Mouse (Mus musculus) frontal cortex, postnatal 25 days (tissue): ENCODE data around the gene Zfp609.
"Not testable (repeated sequence)": the region's sequence is repeated elsewhere in the genome, so short reads cannot be mapped to it uniquely, and the experiment has no call there.

Experiments used
- DNase-seq, 2 experiments: peaks; one replicate each; pipeline ENCODE4 v3.0.0; 2022; ENCODE audit warnings: low spot score in 2 of 2

Zfp609 gene

GRCm38 (mm10) chr9:65721161-65721566 lies 106.2 kb downstream of the Zfp609 start:
- no peak for DNase-seq

- no peak for DNase-seq
These were observed 109.2 kb downstream of the Zfp609 start for GRCm38 (mm10) chr9:65718195-65718594.

- DNase-seq: no peak
These were observed 123.3 kb downstream of the Zfp609 start for GRCm38 (mm10) chr9:65703926-65704595.

GRCm38 (mm10) chr9:65703241-65703640 lies 124.1 kb downstream of the Zfp609 start:
- no peak for DNase-seq

- no peak for DNase-seq
These were observed 125.1 kb downstream of the Zfp609 start for GRCm38 (mm10) chr9:65702286-65702685.

GRCm38 (mm10) chr9:65700504-65700903 lies 126.9 kb downstream of the Zfp609 start:
- no peak for DNase-seq

GRCm38 (mm10) chr9:65697992-65698391 lies 129.4 kb downstream of the Zfp609 start:
- DNase-seq: no peak

GRCm38 (mm10) chr9:65697356-65697755 lies 130.0 kb downstream of the Zfp609 start:
- no peak for DNase-seq

GRCm38 (mm10) chr9:65696337-65696736 lies 131.0 kb downstream of the Zfp609 start:
- DNase-seq: no peak

- peak in 1 of 2 experiments; percentile 54 for DNase-seq
These were observed 131.7 kb downstream of the Zfp609 start for GRCm38 (mm10) chr9:65695646-65696045.

GRCm38 (mm10) chr9:65692959-65693603 lies 134.3 kb downstream of the Zfp609 start:
- no peak for DNase-seq

- no peak for DNase-seq
These were observed 134.9 kb downstream of the Zfp609 start for GRCm38 (mm10) chr9:65692466-65692865.

- not testable (repeated sequence) for DNase-seq
These were observed 137.5 kb downstream of the Zfp609 start for GRCm38 (mm10) chr9:65689869-65690268.

- DNase-seq: no peak
These were observed 142.7 kb downstream of the Zfp609 start for GRCm38 (mm10) chr9:65684704-65685103.

- no peak for DNase-seq
These were observed 144.4 kb downstream of the Zfp609 start for GRCm38 (mm10) chr9:65682994-65683393.

GRCm38 (mm10) chr9:65682183-65682582 lies 145.2 kb downstream of the Zfp609 start:
- no peak for DNase-seq

- DNase-seq: no peak
These were observed 145.8 kb downstream of the Zfp609 start for GRCm38 (mm10) chr9:65681634-65681940.

GRCm38 (mm10) chr9:65680938-65681633 lies 146.3 kb downstream of the Zfp609 start:
- DNase-seq: no peak

GRCm38 (mm10) chr9:65679181-65679761 lies 148.1 kb downstream of the Zfp609 start:
- no peak for DNase-seq

- no peak for DNase-seq
These were observed 150.3 kb downstream of the Zfp609 start for GRCm38 (mm10) chr9:65677119-65677462.

GRCm38 (mm10) chr9:65676358-65677118 lies 150.8 kb downstream of the Zfp609 start:
- peak; percentile 87 to 95 for DNase-seq
